Mouse (Mus musculus) ES-E14 (cell line): ENCODE measurements around the gene Lrrn4cl.

ENCODE experiments used
- CHD2 ChIP-seq: IDR thresholded peaks from 2 replicates; pipeline ENCODE4 v1.6.1; 2014; ENCODE audit warnings: mild to moderate bottlenecking, low read depth, low read length, inconsistent platforms
- MAFK ChIP-seq: IDR thresholded peaks from 2 replicates; pipeline ENCODE4 v1.6.1; 2014; ENCODE audit warnings: mild to moderate bottlenecking, low read depth, low read length, inconsistent platforms; ENCODE audit not compliant: insufficient read depth
- ZC3H11A ChIP-seq: IDR thresholded peaks from 2 replicates; pipeline ENCODE4 v1.6.1; 2012; ENCODE audit warnings: low read depth, mild to moderate bottlenecking, inconsistent platforms, low read length, borderline replicate concordance
- ZNF384 ChIP-seq: IDR thresholded peaks from 2 replicates; pipeline ENCODE4 v1.6.1; 2012; ENCODE audit warnings: low read depth, low read length, inconsistent platforms

DNA sequence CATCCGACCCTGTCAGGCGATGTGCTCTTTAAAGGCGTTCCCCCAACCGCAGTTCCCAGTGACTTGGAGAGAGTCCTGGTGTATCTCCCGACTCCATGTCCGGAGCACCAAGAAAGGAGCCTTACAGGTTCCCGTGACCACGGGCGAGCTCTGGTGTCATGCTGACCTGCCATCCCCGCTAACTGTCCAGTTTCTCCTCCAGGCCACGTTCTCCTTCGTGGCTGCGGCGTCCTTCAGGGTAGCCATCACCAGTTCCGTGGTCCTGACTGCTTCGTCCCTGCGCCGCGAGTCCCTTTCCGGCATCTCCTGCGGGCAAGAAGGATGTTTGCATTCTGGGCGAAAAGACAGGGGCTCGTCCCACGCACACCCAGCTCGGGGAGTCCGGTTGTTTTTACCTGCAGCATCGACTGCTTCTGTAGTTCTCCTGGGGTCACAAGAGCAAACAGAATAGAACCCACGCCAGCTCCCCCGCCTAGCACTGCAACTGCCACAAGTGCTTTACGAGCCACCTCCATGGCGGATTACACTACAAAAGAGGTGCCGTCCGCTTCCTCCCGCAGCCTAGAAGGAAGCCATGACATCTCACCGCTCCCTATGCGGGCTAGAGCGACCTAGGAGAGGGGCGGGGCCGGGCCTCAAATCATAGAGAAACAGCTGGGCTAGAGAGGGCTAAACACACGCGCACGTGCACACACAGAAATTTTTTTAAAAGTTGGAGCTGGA is 29.9 kb downstream of the Lrrn4cl start, which contains the start of gene Uqcc3:
- TF ChIP-seq CHD2 (no peak), ZC3H11A (no peak), ZNF384 (peak; percentile 93), MAFK (no peak)
